Mouse (Mus musculus) liver, embryonic 15.5 days (tissue): ENCODE data around the gene Serinc3. TPM values are rescaled to one million over a fixed set of nuclear protein-coding genes. Genes with fewer than 3 reads are reported as not detected.

ENCODE experiments used
- ATAC-seq: fragments of 200-750 bp; cut with Nextera tagmentation; 2 replicates; pipeline ENCODE4 v1.8.0; 2017; ENCODE audit warnings: moderate number of reproducible peaks, mild to moderate bottlenecking, moderate library complexity; ENCODE audit not compliant: insufficient read depth
- H3K27ac ChIP-seq: fragments of 300-500 bp; sonication (generic); replicated peaks from 2 replicates; pipeline ENCODE4 v1.5.1; 2015; ENCODE audit warnings: mild to moderate bottlenecking, inconsistent platforms
- H3K27me3 ChIP-seq: fragments of 300-500 bp; sonication (generic); 2 replicates; pipeline ENCODE4 v1.6.1; 2015; ENCODE audit warnings: mild to moderate bottlenecking, inconsistent platforms
- H3K36me3 ChIP-seq: fragments of 300-500 bp; sonication (generic); replicated peaks from 2 replicates; pipeline ENCODE4 v1.6.1; 2015; ENCODE audit warnings: moderate library complexity, mild to moderate bottlenecking, inconsistent platforms
- H3K4me1 ChIP-seq: fragments of 300-500 bp; sonication (generic); replicated peaks from 2 replicates; pipeline ENCODE4 v1.6.1; 2015; ENCODE audit warnings: inconsistent platforms
- H3K4me2 ChIP-seq: fragments of 300-500 bp; sonication (generic); 2 replicates; pipeline ENCODE4 v1.6.1; 2015; ENCODE audit warnings: moderate library complexity, mild to moderate bottlenecking, inconsistent platforms
- H3K4me3 ChIP-seq: fragments of 300-500 bp; sonication (generic); replicated peaks from 2 replicates; pipeline ENCODE4 v1.5.1; 2015; ENCODE audit warnings: mild to moderate bottlenecking, inconsistent platforms
- H3K9ac ChIP-seq: fragments of 300-500 bp; sonication (generic); 2 replicates; pipeline ENCODE4 v1.6.1; 2015; ENCODE audit warnings: moderate library complexity, mild to moderate bottlenecking, inconsistent platforms
- H3K9me3 ChIP-seq: fragments of 300-500 bp; sonication (generic); replicated peaks from 2 replicates; pipeline ENCODE4 v1.6.1; 2016; ENCODE audit warnings: inconsistent platforms
- WGBS: fragments of 180-500 bp; shearing (Covaris S2); methylation state at CpG from one replicate; pipeline ENCODE4 v1.1.7; 2015; ENCODE audit warnings: mixed read lengths; ENCODE audit not compliant: insufficient replicate concordance; 5-methylcytosine and 5-hydroxymethylcytosine counted together
- polyA plus RNA-seq: library from polyadenylated mRNA; unstranded; fragments of >200 nt; fragmentation: Nextera tagmentation; extraction: Ambion mirVana; gene quantifications from 2 replicates; pipeline ENCODE4 v1.2.1, GENCODE M21; 2015

The Serinc3 gene
- polyA plus RNA-seq, 1 experiment from 2014 or later: 126 TPM

DNA sequence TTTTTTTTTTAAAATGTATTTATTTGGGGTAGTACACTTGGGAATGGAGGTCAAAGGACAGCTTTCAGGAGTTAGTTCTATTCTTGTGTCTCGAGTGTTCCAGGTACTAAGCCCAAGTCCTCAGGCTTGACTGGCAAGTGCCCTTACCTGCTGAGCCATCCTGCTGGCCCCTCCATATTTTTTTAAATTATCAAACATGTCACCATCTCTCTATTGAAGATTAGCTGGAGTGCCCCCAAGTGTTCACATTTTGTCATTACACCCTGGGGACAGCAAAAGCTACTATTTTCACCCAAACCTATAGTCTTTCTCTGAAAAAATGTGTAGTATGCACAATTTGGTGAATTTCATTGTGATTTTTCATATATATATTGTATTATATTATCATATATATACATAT, 52.8 kb downstream of the Serinc3 start:
- Histone ChIP-seq H3K4me2 (no peak overlapping the region), H3K36me3 (no peaks in the 10 kb centered on the region), H3K9ac (no peak overlapping the region), H3K4me3 (no peak overlapping the region), H3K9me3 (no peaks in the 10 kb centered on the region), H3K27me3 (no peaks in the 10 kb centered on the region), H3K4me1 (peaks cover 58% of the 10 kb centered on the region), H3K27ac (no peak overlapping the region)
- ATAC-seq: no peak
- 41% methylated on average over 1 of the region's 1 CpGs for WGBS

DNA sequence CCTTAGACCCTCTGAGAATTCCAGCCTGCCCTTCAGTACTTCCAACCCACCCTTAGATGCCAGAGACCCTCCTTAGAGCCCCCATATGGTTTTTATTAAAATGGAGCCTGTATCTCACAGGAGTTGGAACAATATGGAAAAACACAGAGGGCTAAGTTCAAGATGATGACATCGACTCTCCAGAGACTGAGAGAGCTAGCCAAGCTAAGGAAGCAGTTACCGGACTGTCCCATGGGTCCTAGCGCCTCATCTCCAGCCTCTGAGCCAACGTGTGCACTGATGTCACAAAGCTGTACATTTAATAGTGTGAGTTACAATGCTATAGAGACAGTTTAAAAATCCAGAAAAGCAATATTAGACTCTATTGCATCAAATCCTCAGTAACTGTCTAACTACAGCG, 53.9 kb downstream of the Serinc3 start:
- H3K4me3 ChIP-seq: no peak overlapping the region
- no peaks in the 10 kb centered on the region for H3K9me3 ChIP-seq
- no peak overlapping the region for H3K4me2 ChIP-seq
- H3K4me1 ChIP-seq: peaks cover 51% of the 10 kb centered on the region
- no peaks in the 10 kb centered on the region for H3K36me3 ChIP-seq
- 63% methylated on average over 5 of the region's 5 CpGs for WGBS
- H3K9ac ChIP-seq: no peak overlapping the region
- ATAC-seq: no peak
- H3K27me3 ChIP-seq: no peaks in the 10 kb centered on the region
- H3K27ac ChIP-seq: no peak overlapping the region

- no peak overlapping the region for H3K27ac ChIP-seq
- 21% methylated on average over 12 of the region's 12 CpGs for WGBS
- H3K4me2 ChIP-seq: peak overlapping the region; percentile 13
Measured at GRCm38 (mm10) chr2:163590211-163590610, 54.7 kb downstream of the Serinc3 start.

GRCm38 (mm10) chr2:163587506-163587905, 57.4 kb downstream of the Serinc3 start:
- H3K4me2 ChIP-seq: no peak overlapping the region
- H3K9ac ChIP-seq: no peak overlapping the region
- no peaks in the 10 kb centered on the region for H3K9me3 ChIP-seq
- H3K36me3 ChIP-seq: no peaks in the 10 kb centered on the region
- 34% methylated on average over 5 of the region's 5 CpGs for WGBS
- no peak overlapping the region for H3K27ac ChIP-seq
- ATAC-seq: no peak
- H3K27me3 ChIP-seq: no peaks in the 10 kb centered on the region
- H3K4me1 ChIP-seq: peaks cover 31% of the 10 kb centered on the region
- H3K4me3 ChIP-seq: no peak overlapping the region

More at GRCm38 (mm10) chr2:163590211-163590610, 54.7 kb downstream of the Serinc3 start:
- Histone ChIP-seq H3K9me3 (no peaks in the 10 kb centered on the region), H3K36me3 (no peaks in the 10 kb centered on the region), H3K4me1 (peaks cover 47% of the 10 kb centered on the region), H3K4me3 (no peak overlapping the region), H3K9ac (no peak overlapping the region), H3K27me3 (no peaks in the 10 kb centered on the region)
- no peak for ATAC-seq

GRCm38 (mm10) chr2:163586384-163587261, 58.3 kb downstream of the Serinc3 start:
- peaks cover 31% of the 10 kb centered on the region for H3K4me1 ChIP-seq
- 0 out of 2 replicates have a peak overlapping the region, but pooled peaks have one; percentile 53 for H3K27ac ChIP-seq
- H3K4me2 ChIP-seq: peak overlapping the region; percentile 21
- no peak overlapping the region for H3K4me3 ChIP-seq
- no peaks in the 10 kb centered on the region for H3K36me3 ChIP-seq
- H3K9ac ChIP-seq: no peak overlapping the region
- peak; percentile 76 for ATAC-seq
- no peaks in the 10 kb centered on the region for H3K9me3 ChIP-seq
- 35% methylated on average over 19 of the region's 19 CpGs for WGBS
- no peaks in the 10 kb centered on the region for H3K27me3 ChIP-seq

- no peak overlapping the region for H3K4me2 ChIP-seq
- no peak overlapping the region for H3K4me3 ChIP-seq
- H3K27me3 ChIP-seq: no peaks in the 10 kb centered on the region
- ATAC-seq: no peak
- no peak overlapping the region for H3K9ac ChIP-seq
- WGBS: 64% methylated on average over 10 of the region's 10 CpGs
- no peak overlapping the region for H3K27ac ChIP-seq
- no peaks in the 10 kb centered on the region for H3K36me3 ChIP-seq
- peaks cover 15% of the 10 kb centered on the region for H3K4me1 ChIP-seq
- no peaks in the 10 kb centered on the region for H3K9me3 ChIP-seq
Measured at GRCm38 (mm10) chr2:163584088-163584426, 60.9 kb downstream of the Serinc3 start.

- Histone ChIP-seq H3K4me1 (peaks cover 15% of the 10 kb centered on the region), H3K27me3 (no peaks in the 10 kb centered on the region), H3K9ac (no peak overlapping the region), H3K9me3 (no peaks in the 10 kb centered on the region), H3K4me3 (no peak overlapping the region), H3K27ac (no peak overlapping the region), H3K36me3 (no peaks in the 10 kb centered on the region), H3K4me2 (no peak overlapping the region)
- no peak for ATAC-seq
- 83% methylated on average over 10 of the region's 10 CpGs for WGBS
Measured at GRCm38 (mm10) chr2:163583226-163584087, 61.5 kb downstream of the Serinc3 start.

GRCm38 (mm10) chr2:163580069-163580945, 64.6 kb downstream of the Serinc3 start:
- H3K4me3 ChIP-seq: no peak overlapping the region
- H3K4me2 ChIP-seq: no peak overlapping the region
- WGBS: 51% methylated on average over 13 of the region's 13 CpGs
- H3K27me3 ChIP-seq: no peaks in the 10 kb centered on the region
- no peak for ATAC-seq
- H3K9ac ChIP-seq: no peak overlapping the region
- H3K4me1 ChIP-seq: 0 out of 2 replicates have a peak, but pooled peaks cover under 1% of the 10 kb centered on the region
- H3K36me3 ChIP-seq: no peaks in the 10 kb centered on the region
- no peak overlapping the region for H3K27ac ChIP-seq
- H3K9me3 ChIP-seq: no peaks in the 10 kb centered on the region

GRCm38 (mm10) chr2:163577986-163578385, 66.9 kb downstream of the Serinc3 start:
- H3K27me3 ChIP-seq: no peaks in the 10 kb centered on the region
- no peaks in the 10 kb centered on the region for H3K36me3 ChIP-seq
- ATAC-seq: no peak
- peaks cover 13% of the 10 kb centered on the region; the same call in 1 of the 2 replicates for H3K4me1 ChIP-seq
- no peaks in the 10 kb centered on the region for H3K9me3 ChIP-seq
- 62% methylated on average over 2 of the region's 2 CpGs for WGBS
- H3K4me3 ChIP-seq: no peak overlapping the region
- no peak overlapping the region for H3K4me2 ChIP-seq
- H3K27ac ChIP-seq: no peak overlapping the region
- H3K9ac ChIP-seq: no peak overlapping the region

GRCm38 (mm10) chr2:163575248-163575647, 69.7 kb downstream of the Serinc3 start:
- Histone ChIP-seq H3K9me3 (no peaks in the 10 kb centered on the region), H3K4me2 (peak overlapping the region; percentile 24), H3K9ac (no peak overlapping the region), H3K4me3 (no peak overlapping the region), H3K27ac (no peak overlapping the region), H3K36me3 (no peaks in the 10 kb centered on the region), H3K4me1 (peaks cover 18% of the 10 kb centered on the region; the same call in 1 of the 2 replicates), H3K27me3 (no peaks in the 10 kb centered on the region)
- peak; percentile 29; the same call in 1 of the 2 replicates for ATAC-seq
- WGBS: 22% methylated on average over 11 of the region's 11 CpGs
